Mouse (Mus musculus) cortical plate, adult 2 months (tissue): ENCODE results near the gene Irf9. TPM values are rescaled to one million over a fixed set of nuclear protein-coding genes. Genes with fewer than 3 reads are reported as not detected.

Experiments used
- H3K27ac ChIP-seq: fragments of 200-500 bp; 2 replicates; pipeline ENCODE4 v1.5.1; 2012; ENCODE audit warnings: low read length, control low read depth, inconsistent platforms; ENCODE audit not compliant: insufficient read depth
- H3K4me1 ChIP-seq: fragments of 200-500 bp; 2 replicates; pipeline ENCODE4 v1.6.1; 2011; ENCODE audit warnings: low read length; ENCODE audit not compliant: control insufficient read depth, insufficient read depth
- H3K4me3 ChIP-seq: fragments of 200-500 bp; 2 replicates; pipeline ENCODE4 v1.5.1; 2011; ENCODE audit warnings: mild to moderate bottlenecking, low read length, control low read depth; ENCODE audit not compliant: insufficient read depth
- CTCF ChIP-seq: fragments of 200-500 bp; IDR thresholded peaks from 2 replicates; pipeline ENCODE4 v1.5.1; 2011; ENCODE audit warnings: mild to moderate bottlenecking, control low read depth, low read length; ENCODE audit not compliant: insufficient read depth; ENCODE audit errors: extremely low read depth
- POLR2A ChIP-seq: fragments of 200-500 bp; IDR thresholded peaks from 2 replicates; pipeline ENCODE4 v1.6.1; 2011; ENCODE audit warnings: mild to moderate bottlenecking, low read length, control low read depth; ENCODE audit not compliant: insufficient read depth; ENCODE audit errors: extremely low read depth
- polyA plus RNA-seq: library from polyadenylated mRNA; depleted of rRNA; stranded (reverse); fragments of >200 nt; gene quantifications from 2 replicates; pipeline ENCODE4 v1.2.3, GENCODE M21; 2012; rRNA removed

The Irf9 gene
- polyA plus RNA-seq, 1 experiment: 21.2 TPM

- TF ChIP-seq CTCF (no peak), POLR2A (no peak)
- no peak within 1 kb of the TSS for H3K4me3 ChIP-seq
- no peaks in the 10 kb centered on the region for H3K4me1 ChIP-seq
- H3K27ac ChIP-seq: no peak within 1 kb of the TSS
Measured at GRCm38 (mm10) chr14:55649884-55650283, 46.5 kb downstream of the Irf9 start, which contains the start of gene Tssk4. Gene Tssk4 (plus strand): TSS chr14:55650184.

- no peak overlapping the region for H3K4me3 ChIP-seq
- H3K4me1 ChIP-seq: no peaks in the 10 kb centered on the region
- H3K27ac ChIP-seq: no peak overlapping the region
- TF ChIP-seq CTCF (no peak), POLR2A (no peak)
Measured at GRCm38 (mm10) chr14:55651528-55651927, 48.2 kb downstream of the Irf9 start.

- TF ChIP-seq CTCF (no peak), POLR2A (no peak)
- Histone ChIP-seq H3K4me3 (no peak overlapping the region), H3K4me1 (no peaks in the 10 kb centered on the region), H3K27ac (no peak overlapping the region)
Measured at GRCm38 (mm10) chr14:55656935-55657334, 53.6 kb downstream of the Irf9 start.

GRCm38 (mm10) chr14:55658011-55658410 is 54.6 kb downstream of the Irf9 start:
- Histone ChIP-seq H3K4me3 (no peak overlapping the region), H3K27ac (no peak overlapping the region), H3K4me1 (no peaks in the 10 kb centered on the region)
- TF ChIP-seq POLR2A (no peak), CTCF (no peak)

Other genes with a start within 250 kb of the Irf9 start
- 14.3 and 16.0 TPM in 2 replicates for gene Dhrs4, start 124.8 kb upstream of the Irf9 start, polyA plus RNA-seq
- gene Carmil3, start 112.9 kb upstream of the Irf9 start, polyA plus RNA-seq: 56.0 and 63.7 TPM in 2 replicates
- gene Cpne6, start 93.1 kb upstream of the Irf9 start, polyA plus RNA-seq: 195 and 268 TPM in 2 replicates
- 0.21 and 0.66 TPM in 2 replicates for gene Nrl, start 78.6 kb upstream of the Irf9 start, polyA plus RNA-seq
- 27.2 and 35.7 TPM in 2 replicates for gene Pck2, start 63.3 kb upstream of the Irf9 start, polyA plus RNA-seq
- gene Dcaf11, start 43.6 kb upstream of the Irf9 start, polyA plus RNA-seq: 94.6 and 110 TPM in 2 replicates
- 0.86 and 1.7 TPM in 2 replicates for gene A730061H03Rik, start 43.2 kb upstream of the Irf9 start, polyA plus RNA-seq
- gene Fitm1, start 28.0 kb upstream of the Irf9 start, polyA plus RNA-seq: not detected in 2 replicates
- 50.2 and 61.4 TPM in 2 replicates for gene Psme1, start 25.4 kb upstream of the Irf9 start, polyA plus RNA-seq
- 51.9 and 55.3 TPM in 2 replicates for gene Emc9, start 18.3 kb upstream of the Irf9 start, polyA plus RNA-seq
- 37.3 and 44.5 TPM in 2 replicates for gene Psme2, start 12.5 kb upstream of the Irf9 start, polyA plus RNA-seq
- 22.5 and 24.7 TPM in 2 replicates for gene Rnf31, start 11.9 kb upstream of the Irf9 start, polyA plus RNA-seq
- 5.0 and 5.8 TPM in 2 replicates for gene Rec8, start 14.5 kb downstream of the Irf9 start, polyA plus RNA-seq
- gene Ipo4, start 32.4 kb downstream of the Irf9 start, polyA plus RNA-seq: 152 and 165 TPM in 2 replicates
- gene Gm49378, start 34.3 kb downstream of the Irf9 start, polyA plus RNA-seq: 6.5 and 6.6 TPM in 2 replicates
- gene Tm9sf1, start 40.2 kb downstream of the Irf9 start, polyA plus RNA-seq: 30.8 and 33.7 TPM in 2 replicates
- 0.79 and 1.0 TPM in 2 replicates for gene Tssk4, start 46.6 kb downstream of the Irf9 start, polyA plus RNA-seq
- gene Mdp1, start 56.9 kb downstream of the Irf9 start, polyA plus RNA-seq: 46.8 and 47.9 TPM in 2 replicates
- 31.4 and 35.1 TPM in 2 replicates for gene Gmpr2, start 68.4 kb downstream of the Irf9 start, polyA plus RNA-seq
- 346 and 353 TPM in 2 replicates for gene Nedd8, start 68.6 kb downstream of the Irf9 start, polyA plus RNA-seq
- 16.1 and 18.7 TPM in 2 replicates for gene Tinf2, start 78.2 kb downstream of the Irf9 start, polyA plus RNA-seq
- 0.04 and 0.08 TPM in 2 replicates for gene Tgm1, start 110.4 kb downstream of the Irf9 start, polyA plus RNA-seq
- 64.7 and 67.9 TPM in 2 replicates for gene Rabggta, start 118.7 kb downstream of the Irf9 start, polyA plus RNA-seq
- gene Dhrs1, start 142.1 kb downstream of the Irf9 start, polyA plus RNA-seq: 117 TPM in 2 replicates
- 9.1 and 9.2 TPM in 2 replicates for gene Nop9, start 142.1 kb downstream of the Irf9 start, polyA plus RNA-seq
- gene Cideb, start 154.9 kb downstream of the Irf9 start, polyA plus RNA-seq: 16.9 and 18.2 TPM in 2 replicates
- 0.15 and 0.17 TPM in 2 replicates for gene Ltb4r2, start 157.9 kb downstream of the Irf9 start, polyA plus RNA-seq
- gene Ltb4r1, start 162.4 kb downstream of the Irf9 start, polyA plus RNA-seq: 0.25 and 0.45 TPM in 2 replicates
- 3.4 and 4.4 TPM in 2 replicates for gene Adcy4, start 180.5 kb downstream of the Irf9 start, polyA plus RNA-seq
- 0.66 and 1.0 TPM in 2 replicates for gene Ripk3, start 185.3 kb downstream of the Irf9 start, polyA plus RNA-seq
- gene Nfatc4, start 219.6 kb downstream of the Irf9 start, polyA plus RNA-seq: 1.8 and 2.0 TPM in 2 replicates